Mouse (Mus musculus): ENCODE measurements around the gene Pak1. TPM values are rescaled to one million over a fixed set of nuclear protein-coding genes. Genes with fewer than 3 reads are reported as not detected.
"Not testable (repeated sequence)": the region's sequence is repeated elsewhere in the genome, so short reads cannot be mapped to it uniquely, and the experiment has no call there.

The Pak1 gene
- total RNA-seq, 2 experiments from 2014 or later = 423 to 477 TPM

DNA sequence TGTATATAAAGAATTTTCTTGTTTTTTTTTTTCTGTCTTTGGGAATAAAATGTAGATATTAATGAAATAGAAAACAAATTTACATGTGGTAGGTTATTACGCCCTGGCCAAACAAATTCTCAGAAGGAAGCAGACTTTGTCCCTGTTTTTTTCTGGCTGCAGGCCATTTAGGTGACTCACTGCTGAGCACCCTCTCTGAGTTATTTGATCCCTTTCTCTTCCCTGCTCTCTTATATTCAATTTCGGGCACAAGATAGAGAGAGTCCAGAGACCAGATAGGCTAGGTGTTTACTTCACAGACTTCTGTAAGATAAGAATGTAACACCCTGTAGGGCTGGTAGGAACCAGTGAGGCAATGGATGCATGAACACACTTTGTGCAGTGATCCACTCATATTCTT lies 57.2 kb downstream of the Pak1 start:
- DNase-seq (ENCODE audit: low spot score in 2 of 2) = peak; percentile 18 to 32

DNA sequence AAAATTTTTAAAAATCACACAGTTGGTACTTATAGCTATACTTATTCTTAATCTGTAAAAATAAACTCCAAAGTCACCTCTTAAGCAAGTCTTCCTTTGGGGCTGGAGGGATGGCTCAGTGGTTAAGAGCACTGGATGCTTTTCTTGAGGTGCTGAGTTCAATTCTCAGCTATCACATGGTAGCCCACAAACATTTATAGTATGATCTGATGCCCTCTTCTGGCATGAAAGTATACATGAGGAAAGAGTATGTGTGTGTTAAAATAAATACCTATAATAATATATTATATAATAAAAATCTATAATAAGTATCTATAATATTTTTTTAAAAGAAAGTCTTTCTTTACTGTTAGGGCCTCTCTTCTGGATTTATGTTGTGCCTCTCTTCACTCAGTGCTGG lies 58.2 kb downstream of the Pak1 start:
- DNase-seq (ENCODE audit: low spot score in 2 of 2) = no peak

DNA sequence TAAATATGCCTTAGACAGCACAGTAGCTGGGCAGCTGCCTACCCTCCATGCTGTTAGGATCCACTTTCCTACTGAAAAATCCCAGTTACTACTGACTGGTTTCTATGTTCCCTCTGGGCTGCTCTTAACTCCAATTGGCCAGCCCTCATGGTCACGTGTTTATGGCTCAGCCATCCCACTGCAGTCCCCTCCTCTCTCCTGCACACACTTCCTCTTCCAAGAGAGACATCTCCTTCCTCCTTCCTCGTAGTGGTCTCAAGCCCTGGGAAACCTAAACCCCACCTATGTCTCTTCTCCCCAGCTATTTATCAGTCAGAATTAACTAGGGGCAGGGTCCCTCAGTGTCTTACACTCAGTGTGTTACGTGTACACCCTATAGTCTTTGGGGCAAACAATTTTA lies 61.2 kb downstream of the Pak1 start:
- not testable (repeated sequence) for DNase-seq (ENCODE audit: low spot score in 2 of 2)

DNA sequence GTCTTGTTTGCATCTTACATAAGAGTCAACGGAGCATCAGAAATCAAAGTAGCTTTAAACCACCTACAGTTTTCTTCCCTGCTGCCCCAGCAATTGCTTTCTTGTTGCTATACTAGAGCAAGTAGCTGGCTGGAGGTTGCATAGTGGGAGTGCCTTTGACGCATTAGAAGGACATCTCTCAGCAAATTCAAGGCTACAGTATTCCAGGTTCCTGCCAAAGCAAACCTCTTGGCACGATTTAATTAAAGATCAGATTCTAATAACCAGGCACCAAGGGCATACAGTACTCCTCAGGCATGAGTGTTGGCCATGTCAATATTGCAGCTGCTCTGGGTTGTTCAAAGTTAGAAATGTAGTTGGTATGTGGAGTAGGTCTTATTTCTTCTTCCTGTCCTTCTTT lies 62.0 kb downstream of the Pak1 start:
- no peak for DNase-seq (ENCODE audit: low spot score in 2 of 2)

DNA sequence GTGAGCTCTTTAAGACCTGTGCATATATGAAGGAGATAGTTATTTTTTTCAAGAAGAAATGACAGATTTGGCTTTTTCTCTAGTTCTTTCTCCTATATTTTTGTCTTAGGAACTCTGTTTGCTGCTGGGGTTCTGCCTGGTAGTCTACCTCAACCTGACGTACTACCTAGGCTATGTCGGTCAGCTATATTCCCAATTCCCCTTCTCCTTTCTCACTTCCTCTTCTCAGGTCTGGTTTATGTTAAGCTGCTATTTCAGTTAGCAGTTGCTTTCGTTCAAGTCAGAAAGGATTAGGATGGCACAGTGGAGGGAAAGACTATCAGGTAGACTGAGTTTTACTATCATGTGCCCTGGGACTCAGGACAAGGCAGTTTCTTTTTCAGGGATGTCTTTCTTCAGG lies 75.2 kb downstream of the Pak1 start:
- no peak for DNase-seq (ENCODE audit: low spot score in 2 of 2)

DNA sequence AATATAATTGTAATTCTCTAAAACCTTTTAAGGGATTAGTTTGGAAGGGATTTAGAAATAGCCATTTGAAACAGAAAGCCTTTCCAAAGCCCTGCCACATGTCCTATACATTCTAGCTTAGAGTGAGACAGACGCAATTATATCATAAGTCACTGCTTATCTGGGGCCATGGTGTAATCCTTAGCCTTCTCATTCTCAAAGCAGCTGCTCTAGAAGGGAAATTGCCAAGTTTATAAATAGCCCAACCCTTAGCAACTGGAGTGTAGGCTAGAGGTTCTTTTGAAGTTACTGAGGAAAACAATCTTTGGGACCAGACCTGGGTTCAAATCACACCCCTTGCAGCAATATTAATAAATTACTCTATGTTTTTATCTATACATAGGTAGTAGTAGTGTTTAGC lies 76.2 kb downstream of the Pak1 start:
- no peak for DNase-seq (ENCODE audit: low spot score in 2 of 2)

DNA sequence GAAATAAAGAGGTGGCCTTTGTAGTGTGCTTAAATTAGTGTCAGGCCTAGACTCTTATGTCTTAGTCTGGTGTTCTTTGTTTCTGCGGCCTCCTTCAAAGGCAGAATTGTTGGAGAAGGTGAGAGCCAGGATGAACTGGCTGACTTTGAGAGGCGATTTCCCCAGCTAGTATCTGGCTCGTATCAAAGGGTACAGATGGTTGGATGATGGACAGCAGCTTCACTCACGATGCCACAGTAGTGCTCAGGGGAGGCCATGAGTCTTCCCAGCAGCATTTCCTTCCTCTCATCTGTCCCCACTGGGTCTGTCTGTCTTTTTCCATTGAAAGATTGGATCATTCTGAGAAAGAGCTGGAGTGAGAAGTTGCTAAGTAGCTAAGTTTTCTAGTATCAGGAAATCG lies 79.5 kb downstream of the Pak1 start:
- no peak for DNase-seq (ENCODE audit: low spot score in 2 of 2)

DNA sequence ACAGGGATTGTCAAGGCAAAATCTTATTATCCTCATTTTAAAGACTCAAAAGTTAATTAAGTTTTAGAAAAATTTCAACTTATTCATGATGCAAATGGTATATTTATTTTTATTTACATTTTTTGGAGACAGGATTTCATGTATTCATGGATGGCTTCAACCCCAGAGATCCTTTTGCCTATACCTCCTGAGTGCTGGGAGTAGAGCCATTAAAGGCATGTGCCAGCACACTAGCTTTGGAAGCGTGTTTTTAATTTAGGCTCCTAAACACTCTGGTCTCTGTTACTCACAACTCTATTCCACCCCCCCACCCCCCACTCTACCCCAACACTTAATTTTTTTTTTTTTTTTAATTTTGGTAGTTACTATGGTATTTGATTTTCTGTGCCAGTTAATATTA lies 80.4 kb downstream of the Pak1 start:
- no peak for DNase-seq (ENCODE audit: low spot score in 2 of 2)

DNA sequence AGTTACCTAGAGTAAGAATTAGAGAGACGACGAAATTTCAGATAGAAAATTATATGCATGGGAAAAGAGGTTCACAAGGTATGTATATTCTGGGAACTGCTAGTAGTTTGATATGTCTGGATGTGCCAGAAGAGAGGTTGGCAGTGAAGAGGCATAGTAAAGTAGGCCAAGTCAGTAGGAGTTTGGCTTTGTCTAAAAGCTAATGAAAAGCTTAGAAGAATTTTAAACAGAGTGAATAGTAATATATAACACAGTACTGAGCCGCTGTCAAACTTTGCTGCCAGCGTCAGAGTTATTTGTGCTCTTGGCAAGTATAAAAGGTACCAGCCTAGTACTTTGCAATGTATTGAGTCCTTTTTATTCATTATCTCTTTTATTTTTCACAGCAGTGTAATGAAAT lies 84.1 kb downstream of the Pak1 start:
- DNase-seq (ENCODE audit: low spot score in 2 of 2) = no peak

DNA sequence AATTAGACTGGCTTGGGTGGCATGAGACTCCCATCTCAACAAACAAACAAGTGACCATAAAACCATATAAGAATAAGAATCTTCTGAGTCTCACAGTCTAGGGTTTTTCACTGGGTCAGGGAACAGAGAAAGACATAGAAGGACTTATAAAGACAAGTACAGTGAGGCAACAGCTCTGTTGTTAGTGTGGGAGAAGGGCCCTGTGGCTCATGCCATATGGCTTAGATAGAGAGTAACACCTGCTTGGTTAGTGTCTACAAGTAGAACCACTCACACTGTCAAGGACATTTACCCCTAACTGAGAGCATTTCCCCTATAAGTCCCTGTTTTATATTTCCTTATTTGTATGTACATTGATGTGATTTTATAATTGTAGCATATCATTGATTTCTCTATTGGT lies 85.0 kb downstream of the Pak1 start:
- no peak for DNase-seq (ENCODE audit: low spot score in 2 of 2)

DNA sequence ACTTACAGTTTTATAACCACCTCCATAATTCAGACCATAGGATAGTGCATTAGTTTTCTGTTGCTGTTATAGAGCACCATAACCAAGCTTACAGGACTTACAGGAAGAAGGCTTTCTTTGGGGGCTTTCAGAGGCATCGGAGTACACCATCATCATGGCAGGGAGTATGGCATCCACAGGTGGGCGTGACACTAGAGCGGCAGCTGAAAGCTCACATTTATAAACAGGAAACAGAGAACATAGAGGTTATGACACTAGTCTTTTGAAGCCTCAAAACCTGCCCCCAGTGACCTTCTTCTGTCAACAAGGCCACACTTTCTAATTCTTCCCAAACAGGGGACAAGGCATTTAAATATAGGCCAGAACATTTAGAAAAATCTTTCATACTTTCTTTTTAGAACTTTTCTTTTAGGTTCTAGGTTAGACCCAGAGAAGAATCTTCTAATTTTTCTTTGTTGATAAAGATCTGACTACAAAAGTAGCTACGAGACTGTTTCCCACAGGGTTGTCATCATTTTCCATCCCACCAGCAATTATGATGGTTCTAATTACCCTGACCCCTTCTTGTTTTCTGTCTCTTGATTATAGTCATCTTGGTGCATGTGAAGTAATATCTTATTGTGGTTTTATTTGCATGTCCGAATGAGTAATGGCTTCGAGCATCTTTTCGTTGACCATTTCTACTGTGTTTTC lies 89.7 kb downstream of the Pak1 start:
- DNase-seq (ENCODE audit: low spot score in 2 of 2) = no peak

DNA sequence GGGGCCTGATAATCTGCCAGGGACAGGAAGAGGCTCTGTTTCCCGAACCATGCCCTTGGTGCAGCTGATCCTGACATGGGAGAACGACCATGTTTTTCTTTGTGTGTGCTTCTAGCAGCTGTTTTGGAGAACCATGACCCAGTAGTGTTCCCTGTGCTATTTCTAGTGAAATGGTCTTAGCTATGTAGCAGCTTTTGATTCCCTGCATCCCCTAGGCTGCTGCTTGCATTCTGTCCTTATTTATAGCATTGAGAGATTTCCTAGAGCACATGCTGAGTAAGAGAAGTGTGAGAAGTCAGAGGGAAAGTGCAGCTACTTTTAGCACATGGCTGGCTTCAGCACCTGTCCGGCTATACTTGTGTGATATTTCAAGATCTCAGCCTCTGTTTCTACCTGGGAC lies 123.3 kb downstream of the Pak1 start:
- no peak for DNase-seq (ENCODE audit: low spot score in 2 of 2)

DNA sequence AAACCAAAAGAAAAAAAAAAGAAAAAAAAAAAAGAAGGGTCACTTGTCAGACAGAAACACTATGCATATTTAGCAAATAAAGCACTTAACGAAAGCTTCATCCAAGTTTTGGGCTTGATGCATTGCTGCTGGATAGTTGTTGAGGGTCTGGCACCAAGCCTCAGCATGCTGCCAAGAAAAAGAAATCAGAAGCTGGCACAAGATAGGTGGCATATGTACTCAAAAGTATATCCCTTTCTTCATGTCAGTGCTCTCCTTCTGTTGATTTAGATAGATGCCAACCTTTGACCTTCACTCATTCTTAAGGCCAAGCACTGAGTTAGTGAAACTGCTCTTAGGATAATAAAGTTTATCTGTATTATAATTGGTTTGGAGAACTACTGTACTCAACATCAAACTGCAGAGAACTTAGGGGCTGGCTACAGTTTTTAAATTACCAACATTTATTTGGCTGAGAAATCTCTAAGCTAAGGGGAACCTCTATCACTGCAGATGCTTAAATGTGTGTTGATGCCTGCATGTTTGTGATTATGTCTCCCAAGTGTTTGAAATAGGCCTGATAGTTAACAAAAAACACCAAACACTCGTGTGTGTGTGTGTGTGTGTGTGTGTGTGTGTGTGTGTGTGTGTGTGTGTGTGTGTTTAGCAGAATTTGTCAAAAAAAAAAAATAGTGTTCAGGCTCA lies 126.6 kb downstream of the Pak1 start:
- no peak for DNase-seq (ENCODE audit: low spot score in 2 of 2)

DNA sequence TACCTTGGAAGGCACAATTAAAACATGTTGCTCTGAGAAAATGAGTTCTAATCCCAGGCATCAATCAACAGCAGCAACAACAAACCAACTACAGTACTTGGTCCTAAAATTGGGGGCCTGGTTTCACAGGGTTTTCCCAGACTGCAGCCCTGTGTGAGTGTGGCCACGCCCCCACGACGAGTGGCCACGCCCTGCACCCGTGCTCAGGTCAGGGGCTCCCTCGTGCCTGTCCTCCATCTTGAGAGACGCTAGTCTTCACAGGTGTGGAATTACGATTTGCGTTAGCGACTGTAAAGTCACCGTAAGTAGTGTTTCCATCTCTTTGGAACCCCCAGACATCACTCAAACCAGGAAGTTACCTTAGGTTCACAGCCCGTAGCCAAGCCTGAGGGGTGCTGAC lies 131.4 kb downstream of the Pak1 start, which contains the start of gene Gdpd4:
Gene Gdpd4 (plus strand): TSS at position 214 of the 400 bp plus-strand sequence.
- DNase-seq (ENCODE audit: low spot score in 2 of 2) = no peak

DNA sequence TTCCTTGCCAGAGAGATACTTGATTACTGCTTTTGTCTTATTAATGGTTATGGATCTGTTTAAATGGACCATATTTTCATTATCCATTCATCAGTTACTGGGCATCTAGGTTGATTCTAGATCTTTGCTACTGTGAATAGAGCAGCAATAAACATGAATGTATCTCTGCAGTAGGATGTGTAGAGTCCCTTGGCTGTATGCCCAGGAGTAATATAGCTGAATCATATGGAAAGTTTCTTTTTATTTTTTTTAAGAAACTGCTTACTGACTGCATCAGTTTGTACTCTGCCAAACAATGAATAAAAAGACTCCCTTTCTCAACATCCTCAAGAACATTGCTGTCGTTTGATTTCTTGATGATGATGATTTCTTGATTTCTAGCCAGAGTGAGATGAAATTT lies 137.5 kb downstream of the Pak1 start:
- no peak for DNase-seq (ENCODE audit: low spot score in 2 of 2)

DNA sequence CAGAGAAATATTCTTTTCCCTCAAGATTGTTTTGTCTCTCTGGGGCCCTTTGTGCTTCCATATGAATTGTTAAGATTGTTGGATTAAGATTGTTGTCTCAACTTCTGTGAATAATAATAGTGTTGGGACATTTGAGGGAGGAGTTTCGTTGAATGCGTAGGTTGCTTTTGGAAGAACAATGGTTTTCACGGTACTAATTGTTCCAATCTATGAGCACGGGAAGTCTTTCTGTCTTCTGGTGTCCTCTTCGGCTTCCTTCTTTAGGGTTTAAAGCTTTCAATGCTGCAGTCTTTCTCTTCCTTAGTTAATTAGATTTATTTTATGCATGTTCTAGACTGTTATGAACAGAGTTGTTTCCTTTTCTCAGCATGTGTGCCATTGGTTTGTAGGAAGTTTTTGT lies 138.6 kb downstream of the Pak1 start:
- DNase-seq (ENCODE audit: low spot score in 2 of 2) = no peak

DNA sequence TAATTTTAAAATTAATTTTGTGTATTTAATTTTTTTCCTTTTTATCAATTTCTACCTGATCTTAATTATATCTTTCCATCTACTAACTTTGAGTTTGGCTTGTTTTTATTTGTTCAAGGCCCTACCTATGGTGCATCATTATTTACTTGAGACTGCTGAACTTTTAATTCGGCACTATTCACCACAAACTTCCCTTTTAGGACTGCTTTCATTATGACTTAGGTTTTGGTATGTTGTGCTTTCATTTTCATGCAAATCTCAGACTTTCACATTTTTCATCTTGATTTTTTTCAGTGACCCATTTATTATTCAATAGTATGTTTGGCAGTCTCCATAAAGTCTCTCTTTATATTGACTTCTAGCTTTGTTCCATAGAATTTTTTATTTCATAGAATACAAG lies 156.1 kb downstream of the Pak1 start:
- DNase-seq (ENCODE audit: low spot score in 2 of 2) = no peak

Other genes with a start within 250 kb of the Pak1 start
- gene Aamdc, start 209.0 kb upstream of the Pak1 start, total RNA-seq (2021) = 10 to 100 TPM; 33.0 to 40.5 TPM
- 10 to 100 TPM; 45.0 to 48.3 TPM for gene Rsf1, start 208.7 kb upstream of the Pak1 start, total RNA-seq (2021)
- gene Clns1a, start 91.9 kb upstream of the Pak1 start, total RNA-seq (2021) = 10 to 100 TPM; 89.6 to 94.8 TPM
- 10 to 100 TPM; 26.4 to 27.9 TPM for gene Aqp11, start 50.3 kb upstream of the Pak1 start, total RNA-seq (2021)
- gene Gdpd4, start 131.4 kb downstream of the Pak1 start, total RNA-seq (2021) = under 1 TPM in 1 of 2 experiments, not detected in 1; 0.19 TPM

Measured in left cerebral cortex, adult 18-20 months (tissue).